Mouse (Mus musculus): Measurements from ENCODE around the gene Etnppl.

DNA sequence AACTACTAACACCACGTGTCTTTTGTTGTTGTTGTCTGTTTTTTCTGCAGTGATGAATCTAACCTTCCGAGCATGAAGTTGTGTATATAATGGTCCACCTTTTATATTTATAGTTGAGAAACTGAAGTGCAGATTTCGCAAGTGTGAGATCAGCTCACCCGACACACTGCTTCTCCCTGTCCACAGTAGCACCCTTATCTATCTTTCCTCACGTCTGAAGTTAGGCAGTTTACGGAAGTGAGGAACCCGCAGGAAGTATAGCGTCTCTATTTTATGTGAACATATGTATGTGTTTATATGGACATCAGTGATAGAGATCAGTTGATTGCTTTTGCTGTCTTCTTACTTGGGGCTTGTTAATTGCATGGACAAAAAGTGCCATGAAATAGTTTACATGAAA, 22.2 kb upstream of the Etnppl start:
- TF ChIP-seq CTCF (IDR thresholded peaks at IDR 0.05; ENCODE audit: borderline replicate concordance, extremely low read depth, insufficient read depth, insufficient read length) (no peak), POLR2A (IDR thresholded peaks at IDR 0.05; ENCODE audit: borderline replicate concordance, extremely low read depth, insufficient read depth, insufficient read length, poor library complexity, severe bottlenecking) (no peak)
